Mouse (Mus musculus): ENCODE measurements around the gene Gm16253.

The Gm16253 gene

GRCm38 (mm10) chr3:96556651-96557635 is 19.8 kb upstream of the Gm16253 start:
- DNase-seq (ENCODE audit: extremely low read depth, low read depth, low spot score): no peak

DNA sequence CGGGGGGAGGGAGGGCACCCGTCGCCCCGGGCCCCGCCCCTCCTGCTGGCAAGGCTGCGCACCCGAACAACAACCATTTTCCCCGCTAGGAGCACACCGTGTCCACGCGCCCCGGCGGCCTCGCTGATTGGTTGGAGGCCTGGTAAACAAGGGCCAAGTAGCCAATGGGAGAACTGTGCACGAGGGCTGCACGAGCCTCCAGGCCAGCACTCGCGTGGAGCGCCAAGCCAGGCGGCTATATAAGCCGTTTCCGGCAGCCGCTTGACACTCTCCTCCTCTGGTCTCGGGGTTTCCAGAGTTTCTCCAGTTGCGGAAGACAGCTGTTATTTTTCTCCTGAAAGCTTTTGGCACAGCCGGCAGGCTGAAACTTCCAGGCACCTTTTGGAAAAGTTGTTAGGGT is 19.1 kb upstream of the Gm16253 start, which contains the start of gene Txnip:
Gene Txnip (plus strand): TSS at position 264 of the 400 bp plus-strand sequence.
- peak; percentile 79 for DNase-seq (ENCODE audit: extremely low read depth, low read depth, low spot score)

DNA sequence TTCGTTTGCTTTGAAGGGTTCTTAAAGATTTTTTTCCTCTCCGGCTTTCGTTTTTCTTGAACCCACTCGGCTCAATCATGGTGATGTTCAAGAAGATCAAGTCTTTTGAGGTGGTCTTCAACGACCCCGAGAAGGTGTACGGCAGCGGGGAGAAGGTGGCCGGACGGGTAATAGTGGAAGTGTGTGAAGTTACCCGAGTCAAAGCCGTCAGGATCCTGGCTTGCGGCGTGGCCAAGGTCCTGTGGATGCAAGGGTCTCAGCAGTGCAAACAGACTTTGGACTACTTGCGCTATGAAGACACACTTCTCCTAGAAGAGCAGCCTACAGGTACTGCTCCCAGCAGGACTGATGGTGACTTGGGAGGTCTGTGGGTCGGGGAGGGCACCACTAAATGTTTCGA is 18.6 kb upstream of the Gm16253 start:
- no peak for DNase-seq (ENCODE audit: extremely low read depth, low read depth, low spot score)

- no peak for DNase-seq (ENCODE audit: extremely low read depth, low read depth, low spot score)
Observed at GRCm38 (mm10) chr3:96558668-96559196, 18.1 kb upstream of the Gm16253 start.

GRCm38 (mm10) chr3:96559398-96559910 is 17.3 kb upstream of the Gm16253 start:
- no peak for DNase-seq (ENCODE audit: extremely low read depth, low read depth, low spot score)

- no peak for DNase-seq (ENCODE audit: extremely low read depth, low read depth, low spot score)
Observed at GRCm38 (mm10) chr3:96559911-96560850, 16.6 kb upstream of the Gm16253 start.

GRCm38 (mm10) chr3:96560881-96561668 is 15.7 kb upstream of the Gm16253 start:
- no peak for DNase-seq (ENCODE audit: extremely low read depth, low read depth, low spot score)

DNA sequence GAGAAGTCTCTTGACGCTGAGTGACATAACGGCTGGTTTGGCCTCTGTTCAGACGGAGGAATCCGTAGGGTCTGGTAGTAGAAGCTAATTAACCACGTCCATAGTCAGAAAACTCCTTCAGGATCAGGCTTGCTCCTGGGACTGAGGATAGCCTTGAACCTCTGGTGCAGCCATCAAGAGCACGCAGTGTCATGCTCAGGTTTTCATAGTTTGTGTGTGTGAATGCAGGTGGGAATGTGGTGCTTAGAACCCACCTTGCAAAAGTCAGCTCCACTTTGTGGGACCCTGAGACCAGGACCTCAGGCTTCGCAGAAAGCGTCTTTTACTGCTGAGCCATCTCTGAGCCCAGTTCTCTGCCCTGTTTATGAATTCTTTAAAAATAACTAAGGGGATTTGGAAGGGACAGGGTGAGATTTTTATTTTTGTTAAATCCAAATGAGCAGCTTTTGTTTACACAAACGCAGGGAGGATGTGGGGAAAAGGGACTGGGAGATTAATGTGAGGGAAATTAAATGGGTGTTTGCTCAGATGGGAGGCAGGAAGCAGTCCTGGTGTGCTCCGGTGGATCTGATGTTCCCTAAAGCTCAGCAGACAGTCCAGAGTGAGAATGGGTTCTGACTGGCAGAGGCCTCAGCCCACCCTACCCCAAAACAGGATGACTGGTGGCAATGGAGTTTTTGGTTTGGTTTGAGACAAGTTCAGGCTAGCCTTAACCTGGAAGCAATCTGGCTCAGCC is 14.7 kb upstream of the Gm16253 start:
- no peak for DNase-seq (ENCODE audit: extremely low read depth, low read depth, low spot score)

- DNase-seq (ENCODE audit: extremely low read depth, low read depth, low spot score): no peak
Observed at GRCm38 (mm10) chr3:96563267-96563666, 13.5 kb upstream of the Gm16253 start.

DNA sequence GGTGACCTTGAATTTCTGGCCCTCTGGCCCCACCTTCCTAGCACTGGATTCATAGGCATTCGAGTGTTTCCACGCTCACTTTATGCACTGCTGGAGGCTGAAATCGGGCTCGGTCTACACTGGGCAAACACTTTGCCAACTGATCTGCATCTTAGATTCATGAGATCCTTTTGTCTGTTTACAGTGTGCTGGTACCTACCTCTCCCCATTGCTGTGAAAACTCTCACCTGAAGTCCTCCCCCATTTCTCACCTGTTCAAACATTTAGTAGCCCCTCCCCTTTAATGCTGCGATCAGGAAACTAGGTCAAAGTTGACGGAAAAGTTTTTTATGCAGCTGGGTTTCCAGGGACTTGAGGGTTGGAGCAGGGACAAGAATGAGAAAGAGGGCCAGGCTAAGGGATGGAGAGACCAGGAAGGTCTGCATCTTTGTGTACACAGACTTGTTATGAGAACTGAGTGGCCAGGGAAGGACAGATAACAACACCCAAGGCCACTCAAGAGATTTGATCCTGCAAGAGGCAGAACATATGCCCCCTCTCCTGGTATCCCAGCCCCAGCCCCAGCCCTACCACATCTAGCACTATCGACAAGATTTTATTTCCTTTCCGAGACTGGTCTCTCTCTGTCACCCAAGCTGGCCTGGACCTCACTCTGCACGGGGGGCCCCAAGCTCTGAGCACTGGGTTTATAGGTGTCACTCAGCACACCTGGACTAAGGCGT is 12.7 kb upstream of the Gm16253 start:
- DNase-seq (ENCODE audit: extremely low read depth, low read depth, low spot score): no peak

GRCm38 (mm10) chr3:96564633-96565032 is 12.2 kb upstream of the Gm16253 start:
- no peak for DNase-seq (ENCODE audit: extremely low read depth, low read depth, low spot score)

GRCm38 (mm10) chr3:96565105-96565504 is 11.7 kb upstream of the Gm16253 start:
- DNase-seq (ENCODE audit: extremely low read depth, low read depth, low spot score): no peak

GRCm38 (mm10) chr3:96566661-96567450 is 9.9 kb upstream of the Gm16253 start:
- no peak for DNase-seq (ENCODE audit: extremely low read depth, low read depth, low spot score)

DNA sequence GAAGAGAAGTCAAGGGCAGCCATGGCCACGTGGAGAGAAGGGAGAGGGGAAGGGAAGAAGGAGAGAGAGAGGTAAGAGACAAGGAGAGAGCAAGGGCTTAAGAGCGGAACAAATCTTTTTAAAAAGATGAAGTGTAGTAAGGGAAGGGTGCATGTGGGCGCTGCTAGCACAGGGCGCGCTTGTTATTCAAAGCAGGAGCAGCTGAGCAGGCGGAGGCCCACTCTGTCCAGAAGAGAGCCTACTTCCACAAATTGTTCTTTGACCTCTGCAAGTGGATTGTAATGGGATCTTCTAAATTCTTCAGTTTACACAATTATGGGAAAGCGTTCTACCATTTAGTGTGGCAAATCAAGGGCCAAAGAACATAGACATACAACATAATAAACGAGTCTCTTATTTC is 8.2 kb upstream of the Gm16253 start:
- DNase-seq (ENCODE audit: extremely low read depth, low read depth, low spot score): no peak

DNA sequence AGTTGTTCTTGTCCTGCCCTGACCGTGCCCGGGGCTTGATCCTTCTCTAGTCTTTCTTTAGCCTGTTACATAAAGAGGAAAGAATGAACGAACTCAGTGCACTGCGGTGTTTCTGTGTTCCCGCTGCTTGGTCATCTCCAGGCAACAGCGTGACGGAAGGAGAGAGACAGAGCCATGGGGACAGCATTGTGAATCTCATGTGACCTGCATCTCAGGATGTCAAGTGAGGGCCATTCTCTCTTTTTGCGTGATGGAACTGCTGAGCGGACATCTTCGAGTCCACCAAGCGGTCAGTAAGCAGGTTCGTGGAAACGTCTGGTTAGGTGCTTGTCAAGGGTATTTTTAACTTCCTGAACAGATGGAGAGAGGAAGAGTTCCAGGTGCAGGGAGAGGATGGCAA is 7.3 kb upstream of the Gm16253 start:
- no peak for DNase-seq (ENCODE audit: extremely low read depth, low read depth, low spot score)

- DNase-seq (ENCODE audit: extremely low read depth, low read depth, low spot score): no peak
Observed at GRCm38 (mm10) chr3:96569966-96570605, 6.7 kb upstream of the Gm16253 start.

DNA sequence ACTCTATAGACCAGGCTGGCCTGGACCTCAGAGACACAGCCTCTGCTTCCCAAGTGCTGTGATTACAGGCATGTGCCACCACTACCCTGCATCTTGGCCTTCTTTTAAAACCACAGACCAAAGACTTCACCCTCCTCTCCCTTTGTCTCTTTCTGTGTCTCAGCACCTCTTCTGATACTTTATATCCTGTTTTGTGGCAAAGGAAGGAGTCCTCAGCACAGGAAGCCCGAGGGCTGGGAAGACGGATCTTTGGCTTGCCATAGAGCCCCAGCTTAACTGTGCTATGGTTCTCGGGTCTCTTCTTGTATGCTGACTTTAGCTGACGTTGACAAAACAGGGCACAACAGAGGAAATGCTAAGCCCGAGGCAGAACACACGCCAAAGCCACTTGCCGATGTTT is 6.1 kb upstream of the Gm16253 start:
- no peak for DNase-seq (ENCODE audit: extremely low read depth, low read depth, low spot score)

- DNase-seq (ENCODE audit: extremely low read depth, low read depth, low spot score): no peak
Observed at GRCm38 (mm10) chr3:96571336-96571735, 5.4 kb upstream of the Gm16253 start.

All from fat pad, adult 2 months (tissue).